Mouse (Mus musculus) MEL (cell line): ENCODE measurements around the gene 9130409I23Rik.

ENCODE experiments used
- BHLHE40 ChIP-seq: IDR thresholded peaks from 2 replicates; pipeline ENCODE4 v1.6.1; 2012; ENCODE audit warnings: low read depth, mild to moderate bottlenecking, inconsistent platforms, low read length, improper control_type of control experiment, borderline replicate concordance
- CTCF ChIP-seq, 3 experiments: IDR thresholded peaks in 2 of 3; conservative IDR thresholded peaks in 1 of 3; 2 replicates each; pipeline ENCODE4 v1.5.1; 2011 to 2012; ENCODE audit warnings: low read length in 3 of 3, low read depth in 2 of 3, mild to moderate bottlenecking in 2 of 3, improper control_type of control experiment in 1 of 3, inconsistent platforms in 1 of 3, mixed read lengths in 1 of 3, moderate library complexity in 1 of 3; ENCODE audit not compliant: control insufficient read depth in 1 of 3, insufficient read depth in 1 of 3, poor library complexity in 1 of 3, severe bottlenecking in 1 of 3
- EP300 ChIP-seq, 2 experiments: IDR thresholded peaks; 2 replicates each; pipeline ENCODE4 v1.6.1; 2011; ENCODE audit warnings: improper control_type of control experiment in 2 of 2, low read length in 2 of 2, low read depth in 1 of 2, mild to moderate bottlenecking in 1 of 2
- GATA1 ChIP-seq: IDR thresholded peaks from 2 replicates; pipeline ENCODE4 v1.6.1; 2011; ENCODE audit warnings: low read depth, low read length, improper control_type of control experiment
- JUND ChIP-seq: IDR thresholded peaks from 2 replicates; pipeline ENCODE4 v1.6.1; 2011; ENCODE audit warnings: low read depth, mild to moderate bottlenecking, improper control_type of control experiment, low read length
- POLR2A ChIP-seq, 2 experiments: IDR thresholded peaks; 2 replicates each; pipeline ENCODE4 v1.6.1; 2011 to 2012; ENCODE audit warnings: low read length in 2 of 2, mild to moderate bottlenecking in 2 of 2, control low read depth in 1 of 2, improper control_type of control experiment in 1 of 2, low read depth in 1 of 2, moderate library complexity in 1 of 2; ENCODE audit not compliant: control insufficient read depth in 1 of 2, insufficient read depth in 1 of 2, poor library complexity in 1 of 2
- POLR2AphosphoS2 ChIP-seq: IDR thresholded peaks from 2 replicates; pipeline ENCODE4 v1.6.1; 2011; ENCODE audit warnings: low read length, improper control_type of control experiment
- RAD21 ChIP-seq: IDR thresholded peaks from 2 replicates; pipeline ENCODE4 v1.6.1; 2011; ENCODE audit warnings: mild to moderate bottlenecking, low read depth, low read length, improper control_type of control experiment
- ZC3H11A ChIP-seq: IDR thresholded peaks from 2 replicates; pipeline ENCODE4 v1.6.1; 2012; ENCODE audit warnings: low read depth, mild to moderate bottlenecking, inconsistent platforms, low read length, improper control_type of control experiment
- ZKSCAN1 ChIP-seq: IDR thresholded peaks from 2 replicates; pipeline ENCODE4 v1.6.1; 2012; ENCODE audit warnings: low read depth, mild to moderate bottlenecking, inconsistent platforms, low read length, improper control_type of control experiment, moderate library complexity
- ZNF384 ChIP-seq: IDR thresholded peaks from 2 replicates; pipeline ENCODE4 v1.6.1; 2012; ENCODE audit warnings: low read depth, mild to moderate bottlenecking, inconsistent platforms, low read length, improper control_type of control experiment

DNA sequence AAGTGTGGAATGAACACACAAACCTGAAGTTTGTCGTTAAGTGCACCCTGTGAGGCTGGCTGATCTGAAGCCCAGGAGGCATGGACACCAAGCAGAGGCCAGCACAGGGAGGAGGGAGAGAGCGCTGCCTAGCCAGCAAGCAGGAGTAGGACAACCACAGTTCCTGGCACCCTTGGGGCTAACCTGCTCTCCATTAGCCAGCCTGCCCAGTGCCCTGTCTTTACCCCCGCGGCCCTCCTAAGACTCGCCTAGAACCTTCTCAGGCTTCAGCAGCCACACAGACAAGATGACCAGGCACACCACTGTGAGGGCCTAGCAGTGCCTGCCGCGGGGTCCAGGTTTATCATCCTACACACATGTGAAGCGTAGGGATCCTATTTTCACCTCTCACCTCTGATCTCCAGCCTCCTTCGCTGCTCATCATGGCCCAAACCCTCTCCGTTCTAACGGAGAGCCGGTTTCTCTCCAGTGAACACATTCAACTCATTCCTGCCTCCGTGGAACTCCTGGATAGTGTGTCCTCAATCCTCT is 33.1 kb upstream of the 9130409I23Rik start:
- TF ChIP-seq ZNF384 (no peak), BHLHE40 (no peak), CTCF (IDR thresholded peaks at IDR 0.05 in 2 of 3, conservative IDR thresholded peaks at IDR 0.05 in 1 of 3; ENCODE audit: control insufficient read depth in 1 of 3, insufficient read depth in 1 of 3, low read depth in 2 of 3, low read length in 3 of 3, poor library complexity in 1 of 3, severe bottlenecking in 1 of 3) (no peak), POLR2A (IDR thresholded peaks at IDR 0.05; ENCODE audit: control insufficient read depth in 1 of 2, insufficient read depth in 1 of 2, low read depth in 1 of 2, low read length in 2 of 2, poor library complexity in 1 of 2) (no peak), ZC3H11A (no peak), GATA1 (no peak), ZKSCAN1 (no peak), EP300 (IDR thresholded peaks at IDR 0.05; ENCODE audit: low read depth in 1 of 2, low read length in 2 of 2) (no peak), POLR2AphosphoS2 (no peak), JUND (no peak), RAD21 (no peak)
